Mouse (Mus musculus): ENCODE results near the gene Gm960.

Gene Gm960

GRCm38 (mm10) chr19:4711601-4712155, 13.2 kb upstream of the Gm960 start:
- DNase-seq (ENCODE audit: low spot score) = no peak

- DNase-seq (ENCODE audit: low spot score) = no peak
Observed at GRCm38 (mm10) chr19:4711098-4711600, 12.7 kb upstream of the Gm960 start, which contains the start of gene Sptbn2. Sptbn2 (plus strand) TSS chr19:4711167.

- no peak for DNase-seq (ENCODE audit: low spot score)
Observed at GRCm38 (mm10) chr19:4708765-4709164, 10.3 kb upstream of the Gm960 start.

- no peak for DNase-seq (ENCODE audit: low spot score)
Observed at GRCm38 (mm10) chr19:4701221-4701620, 2.8 kb upstream of the Gm960 start.

- no peak for DNase-seq (ENCODE audit: low spot score)
Observed at GRCm38 (mm10) chr19:4700656-4701055, 2.2 kb upstream of the Gm960 start.

GRCm38 (mm10) chr19:4699821-4700220, 1.4 kb upstream of the Gm960 start:
- DNase-seq (ENCODE audit: low spot score) = no peak

- DNase-seq (ENCODE audit: low spot score) = no peak
Observed at GRCm38 (mm10) chr19:4698856-4699255, 388 bp upstream of the Gm960 start.

GRCm38 (mm10) chr19:4697721-4698120, 747 bp downstream of the Gm960 start:
- DNase-seq (ENCODE audit: low spot score) = no peak

- no peak for DNase-seq (ENCODE audit: low spot score)
Observed at GRCm38 (mm10) chr19:4697121-4697520, 1.3 kb downstream of the Gm960 start.

- no peak for DNase-seq (ENCODE audit: low spot score)
Observed at GRCm38 (mm10) chr19:4694346-4694745, 4.1 kb downstream of the Gm960 start.

- no peak for DNase-seq (ENCODE audit: low spot score)
Observed at GRCm38 (mm10) chr19:4672401-4672800, 26.1 kb downstream of the Gm960 start.

- DNase-seq (ENCODE audit: low spot score) = no peak
Observed at GRCm38 (mm10) chr19:4670776-4671175, 27.7 kb downstream of the Gm960 start.

- DNase-seq (ENCODE audit: low spot score) = no peak
Observed at GRCm38 (mm10) chr19:4666815-4667214, 31.7 kb downstream of the Gm960 start.

GRCm38 (mm10) chr19:4658156-4658555, 40.3 kb downstream of the Gm960 start:
- peak; percentile 5 for DNase-seq (ENCODE audit: low spot score)

GRCm38 (mm10) chr19:4646917-4647492, 51.5 kb downstream of the Gm960 start:
- no peak for DNase-seq (ENCODE audit: low spot score)

- DNase-seq (ENCODE audit: low spot score) = peak; percentile 12
Observed at GRCm38 (mm10) chr19:4644271-4644670, 54.2 kb downstream of the Gm960 start.

GRCm38 (mm10) chr19:4635986-4636385, 62.5 kb downstream of the Gm960 start:
- no peak for DNase-seq (ENCODE audit: low spot score)

GRCm38 (mm10) chr19:4628819-4629218, 69.6 kb downstream of the Gm960 start:
- DNase-seq (ENCODE audit: low spot score) = peak; percentile 55

GRCm38 (mm10) chr19:4625829-4626535, 72.5 kb downstream of the Gm960 start:
- no peak for DNase-seq (ENCODE audit: low spot score)

- peak; percentile 91 for DNase-seq (ENCODE audit: low spot score)
Observed at GRCm38 (mm10) chr19:4625179-4625828, 73.2 kb downstream of the Gm960 start, which contains the start of gene Rce1. Rce1 (minus strand) TSS chr19:4625641.

- no peak for DNase-seq (ENCODE audit: low spot score)
Observed at GRCm38 (mm10) chr19:4624406-4625178, 73.9 kb downstream of the Gm960 start.

- DNase-seq (ENCODE audit: low spot score) = no peak
Observed at GRCm38 (mm10) chr19:4624006-4624405, 74.5 kb downstream of the Gm960 start.

Measured in ovary, postnatal 36 days (tissue).